Comparison of ENCODE assay signal across 17 mouse cellular contexts in genomic region chr7:136832419-136832818, GRCm38 (mm10).
DNase-seq lines count a peak whose midpoint lies in the region; TF ChIP-seq lines count a peak whose summit lies in the region.
"Had no signal": no experiment of that assay in that cellular context is flagged by ENCODE, and none has a peak within 500 bp of the region (broad histone marks: within the 10 kb centered on the region; RNA-seq: fewer than 3 reads in every experiment).

No protein-coding gene starts in this region.

- peak; percentile 74 for DNase-seq in heart, adult 11 months
- no peak for DNase-seq in heart, embryonic 10.5 days (ENCODE audit: low spot score)
- peak; percentile 51 for DNase-seq in CH12.LX (ENCODE audit: extremely low read depth)
- DNase-seq in cerebellum, adult 9-10 months: no peak
- DNase-seq: adrenal gland, adult 2 months; adrenal gland, adult 8-10 months; adrenal gland, postnatal 10 days; adrenal gland, postnatal 14 days; adrenal gland, postnatal 25 days; adrenal gland, postnatal 36 days; B cell, adult 2 months; cerebellum, adult 11 months; cerebellum, adult 11-12 months; cerebellum, adult 18-20 months; cerebellum, adult 2 months had no signal

- WGBS in heart, embryonic 10.5 days: 75% methylated on average over 7 of the region's 7 CpGs

- peak; percentile 43; the same call in 1 of the 2 replicates for TF ChIP-seq EP300 in CH12.LX (IDR thresholded peaks at IDR 0.05; ENCODE audit: low read length)

- H3K27me3 ChIP-seq in heart, embryonic 10.5 days (ENCODE audit: insufficient read depth, poor library complexity, severe bottlenecking): no peaks in the 10 kb centered on the region
- H3K27me3 ChIP-seq in CH12.LX (replicated peaks): peaks cover 2% of the 10 kb centered on the region
- H3K27me3 ChIP-seq: Patski had no signal

- no peak overlapping the region for H3K4me2 ChIP-seq in CH12.LX (ENCODE audit: insufficient read depth, low read depth, poor library complexity, severe bottlenecking)

- no peak for TF ChIP-seq RAD21 in CH12.LX (IDR thresholded peaks at IDR 0.05; ENCODE audit: low read depth, low read length)

- no peaks in the 10 kb centered on the region for H3K79me2 ChIP-seq in CH12.LX (replicated peaks; ENCODE audit: control insufficient read depth, extremely low read depth, insufficient read depth, poor library complexity, severe bottlenecking)

- H3K9ac ChIP-seq in CH12.LX (ENCODE audit: insufficient read depth, low read depth): no peak overlapping the region

- TF ChIP-seq POLR2A in CH12.LX (IDR thresholded peaks at IDR 0.05; ENCODE audit: low read depth, low read length): no peak

- no peak for TF ChIP-seq CTCF in CH12.LX (conservative IDR thresholded peaks at IDR 0.05 in 1 of 2, IDR thresholded peaks at IDR 0.05 in 1 of 2; ENCODE audit: low read depth in 2 of 2, low read length in 2 of 2)

- in situ Hi-C loops in CH12.LX (cut with MboI; ENCODE audit: low pct_ligation_motif_present, low pct_unique_long_range_greater_than_20kb, low sequenced_read_pairs): no loop called here

- no peak overlapping the region for H3K4me3 ChIP-seq in heart, embryonic 10.5 days
- H3K4me3 ChIP-seq in CH12.LX (replicated peaks in 1 of 3; ENCODE audit: low read depth in 2 of 3, low read length in 2 of 3, poor library complexity in 1 of 3): no peak overlapping the region

- H3K27ac ChIP-seq in heart, embryonic 10.5 days: no peak overlapping the region
- H3K27ac ChIP-seq in CH12.LX (ENCODE audit: insufficient read depth, low read depth): no peak overlapping the region

- no peaks in the 10 kb centered on the region for H3K4me1 ChIP-seq in heart, embryonic 10.5 days
- H3K4me1 ChIP-seq in CH12.LX (ENCODE audit: control insufficient read depth in 1 of 2, insufficient read depth in 2 of 2): peaks cover 14 to 32% of the 10 kb centered on the region in 2 experiments

- dilution Hi-C loops in CH12.LX (cut with MboI; ENCODE audit: extremely low pct_ligation_motif_present, extremely low pct_unique_long_range_greater_than_20kb, low sequenced_read_pairs): no loop called here

- no peaks in the 10 kb centered on the region for H3K9me3 ChIP-seq in heart, embryonic 10.5 days
- no peaks in the 10 kb centered on the region for H3K9me3 ChIP-seq in CH12.LX (replicated peaks; ENCODE audit: low read length)

- H3K36me3 ChIP-seq in heart, embryonic 10.5 days: no peaks in the 10 kb centered on the region
- H3K36me3 ChIP-seq in CH12.LX (replicated peaks in 1 of 2; ENCODE audit: control insufficient read depth in 1 of 2, insufficient read depth in 1 of 2, low read length in 1 of 2): no peaks in the 10 kb centered on the region
- H3K36me3 ChIP-seq: G1E had no signal

TF ChIP-seq in CH12.LX, 34 proteins besides CTCF, POLR2A, EP300 and RAD21:
- TF ChIP-seq HCFC1 (IDR thresholded peaks at IDR 0.05; ENCODE audit: low read depth, low read length) (no peak), ETS1 (conservative IDR thresholded peaks at IDR 0.05; ENCODE audit: low read depth, low read length) (peak; percentile 54; the same call in 1 of the 2 replicates), IRF4 (IDR thresholded peaks at IDR 0.05; ENCODE audit: low read depth, low read length) (peak; percentile 60), BHLHE40 (IDR thresholded peaks at IDR 0.05; ENCODE audit: low read depth, low read length) (peak; percentile 55)

Comparison
In these comparisons a context has a peak if more than half of its experiments do, and no peak if none do; other contexts are left out.
1. DNase-seq: peak in heart, adult 11 months (single experiment) and CH12.LX (single experiment); none in heart, embryonic 10.5 days (single experiment) and cerebellum, adult 9-10 months (single experiment).